Comparison of ENCODE assay signal across 27 mouse cellular contexts in genomic region chr8:91278060-91278459, GRCm38 (mm10). TPM values are rescaled to one million over a fixed set of nuclear protein-coding genes. Genes with fewer than 3 reads are reported as not detected.
A peak's percentile ranks its signal among the peaks of the same experiment; 100 is the strongest.
DNase-seq lines count a peak whose midpoint lies in the region; ATAC-seq and TF ChIP-seq lines count a peak whose summit lies in the region.
"Had no signal": no experiment of that assay in that cellular context is flagged by ENCODE, and none has a peak within 500 bp of the region (broad histone marks: within the 10 kb centered on the region; RNA-seq: fewer than 3 reads in every experiment).

No protein-coding gene starts in this region.

- H3K4me3 ChIP-seq in forebrain, embryonic 14.5 days (ENCODE audit: low read depth, low read length): no peak overlapping the region
- H3K4me3 ChIP-seq in forebrain, embryonic 13.5 days: no peak overlapping the region
- no peak overlapping the region for H3K4me3 ChIP-seq in forebrain, postnatal 0 days (ENCODE audit: low read depth, low read length)
- H3K4me3 ChIP-seq in forebrain, embryonic 11.5 days (ENCODE audit: low read depth, low read length): no peak overlapping the region
- H3K4me3 ChIP-seq: embryonic facial prominence, embryonic 12.5 days; heart, embryonic 12.5 days; heart, embryonic 15.5 days; hindbrain, embryonic 10.5 days; hindbrain, embryonic 13.5 days; intestine, embryonic 15.5 days had no signal

- H3K4me1 ChIP-seq in forebrain, embryonic 14.5 days (ENCODE audit: control insufficient read depth, insufficient read depth, low read length): no peaks in the 10 kb centered on the region
- H3K4me1 ChIP-seq in forebrain, embryonic 13.5 days: peaks cover 4% of the 10 kb centered on the region; the same call in 1 of the 2 replicates
- 0 out of 2 replicates have a peak, but pooled peaks cover 6% of the 10 kb centered on the region for H3K4me1 ChIP-seq in forebrain, postnatal 0 days (ENCODE audit: insufficient read depth)
- no peaks in the 10 kb centered on the region for H3K4me1 ChIP-seq in forebrain, embryonic 11.5 days (replicated peaks; ENCODE audit: control insufficient read depth, insufficient read depth, low read length)
- H3K4me1 ChIP-seq: heart, embryonic 12.5 days; heart, embryonic 15.5 days; hindbrain, embryonic 10.5 days; hindbrain, embryonic 13.5 days; intestine, embryonic 15.5 days had no signal

- 45% methylated on average over 5 of the region's 5 CpGs for WGBS in forebrain, embryonic 14.5 days
- whole genome bisulfite sequencing in forebrain, embryonic 13.5 days: 44% methylated on average over 5 of the region's 5 CpGs
- 34% methylated on average over 5 of the region's 5 CpGs for WGBS in forebrain, postnatal 0 days
- 79% methylated on average over 5 of the region's 5 CpGs for WGBS in forebrain, embryonic 11.5 days

- 0 out of 2 replicates have a peak overlapping the region, but pooled peaks have one; percentile 3 for H3K27ac ChIP-seq in forebrain, embryonic 14.5 days (ENCODE audit: low read depth, low read length)
- H3K27ac ChIP-seq in forebrain, embryonic 13.5 days: no peak overlapping the region
- H3K27ac ChIP-seq in forebrain, postnatal 0 days (ENCODE audit: low read depth, low read length): peak overlapping the region; percentile 50; the same call in 1 of the 2 replicates
- H3K27ac ChIP-seq in forebrain, embryonic 11.5 days (ENCODE audit: low read depth, low read length): no peak overlapping the region
- H3K27ac ChIP-seq: embryonic facial prominence, embryonic 12.5 days; heart, embryonic 15.5 days; hindbrain, embryonic 10.5 days; hindbrain, embryonic 13.5 days; intestine, embryonic 15.5 days had no signal

- H3K27me3 ChIP-seq in forebrain, embryonic 14.5 days (replicated peaks; ENCODE audit: control insufficient read depth, insufficient read depth, low read length): no peaks in the 10 kb centered on the region
- no peaks in the 10 kb centered on the region for H3K27me3 ChIP-seq in forebrain, embryonic 13.5 days
- no peaks in the 10 kb centered on the region for H3K27me3 ChIP-seq in forebrain, postnatal 0 days (ENCODE audit: insufficient read depth, low read length)
- H3K27me3 ChIP-seq in forebrain, embryonic 11.5 days (ENCODE audit: control insufficient read depth, insufficient read depth, low read length): no peaks in the 10 kb centered on the region
- H3K27me3 ChIP-seq: CH12.LX; embryonic facial prominence, embryonic 12.5 days; heart, embryonic 12.5 days; heart, embryonic 15.5 days; hindbrain, embryonic 13.5 days; intestine, embryonic 15.5 days; Patski had no signal

- TF ChIP-seq CTCF in forebrain, postnatal 0 days (IDR thresholded peaks at IDR 0.05; ENCODE audit: low read depth): no peak

- DNase-seq in forebrain, embryonic 14.5 days (ENCODE audit: low spot score): peak; percentile 17
- no peak for DNase-seq in forebrain, postnatal 0 days
- no peak for DNase-seq in forebrain, embryonic 11.5 days (ENCODE audit: low spot score)
- peak; percentile 24 for DNase-seq in brain, adult 2 months (ENCODE audit: low read depth, low spot score)
- DNase-seq in brain, embryonic 18.5 days (ENCODE audit: low read depth, low spot score): peak; percentile 14
- no peak for DNase-seq in right cerebral cortex, postnatal 14 days
- DNase-seq: adrenal gland, postnatal 10 days; adrenal gland, postnatal 36 days; B cell, adult 2 months; cerebellum, adult 18-20 months; cerebellum, adult 9-10 months; cerebellum, postnatal 14 days; gastrocnemius, postnatal 25 days; heart, adult 18-20 months; heart, postnatal 10 days; heart, postnatal 36 days; kidney, adult 11 months had no signal

- H3K9ac ChIP-seq in forebrain, embryonic 14.5 days (ENCODE audit: low read length): no peak overlapping the region
- H3K9ac ChIP-seq in forebrain, embryonic 13.5 days: no peak overlapping the region
- H3K9ac ChIP-seq in forebrain, postnatal 0 days: no peak overlapping the region
- no peak overlapping the region for H3K9ac ChIP-seq in forebrain, embryonic 11.5 days (ENCODE audit: low read length)
- H3K9ac ChIP-seq: embryonic facial prominence, embryonic 12.5 days; heart, embryonic 12.5 days; heart, embryonic 15.5 days; hindbrain, embryonic 13.5 days; intestine, embryonic 15.5 days had no signal

- H3K9me3 ChIP-seq in forebrain, embryonic 14.5 days (replicated peaks; ENCODE audit: control insufficient read depth, low read length): no peaks in the 10 kb centered on the region
- H3K9me3 ChIP-seq in forebrain, embryonic 13.5 days (replicated peaks): 0 out of 2 replicates have a peak, but pooled peaks cover 5% of the 10 kb centered on the region
- no peaks in the 10 kb centered on the region for H3K9me3 ChIP-seq in forebrain, postnatal 0 days (ENCODE audit: low read length)
- no peaks in the 10 kb centered on the region; the same call in 1 of the 2 replicates for H3K9me3 ChIP-seq in forebrain, embryonic 11.5 days (ENCODE audit: control insufficient read depth, low read length)
- H3K9me3 ChIP-seq: embryonic facial prominence, embryonic 12.5 days; heart, embryonic 15.5 days; hindbrain, embryonic 13.5 days; intestine, embryonic 15.5 days had no signal

- H3K36me3 ChIP-seq in forebrain, embryonic 14.5 days (ENCODE audit: control insufficient read depth, insufficient read depth, low read length): peaks cover 7% of the 10 kb centered on the region; the same call in 1 of the 2 replicates
- peaks cover 12% of the 10 kb centered on the region for H3K36me3 ChIP-seq in forebrain, embryonic 13.5 days (ENCODE audit: poor library complexity, severe bottlenecking)
- no peaks in the 10 kb centered on the region; the same call in 1 of the 2 replicates for H3K36me3 ChIP-seq in forebrain, postnatal 0 days (ENCODE audit: insufficient read depth)
- no peaks in the 10 kb centered on the region for H3K36me3 ChIP-seq in forebrain, embryonic 11.5 days (ENCODE audit: control insufficient read depth, insufficient read depth, low read length)
- H3K36me3 ChIP-seq: embryonic facial prominence, embryonic 12.5 days; heart, embryonic 15.5 days; intestine, embryonic 15.5 days had no signal

- ATAC-seq in forebrain, embryonic 14.5 days: no peak
- no peak for ATAC-seq in forebrain, embryonic 13.5 days
- peak; percentile 51; the same call in 1 of the 2 replicates for ATAC-seq in forebrain, postnatal 0 days
- ATAC-seq in forebrain, embryonic 11.5 days (replicated peaks; ENCODE audit: low FRiP score): no peak
- ATAC-seq: hindbrain, embryonic 16.5 days; intestine, embryonic 15.5 days; Patski had no signal

- H3K4me2 ChIP-seq in forebrain, embryonic 14.5 days (ENCODE audit: low read length): no peak overlapping the region
- H3K4me2 ChIP-seq in forebrain, embryonic 13.5 days: no peak overlapping the region
- H3K4me2 ChIP-seq in forebrain, postnatal 0 days (ENCODE audit: low read depth): no peak overlapping the region
- H3K4me2 ChIP-seq in forebrain, embryonic 11.5 days (ENCODE audit: low read depth, low read length, severe bottlenecking): no peak overlapping the region
- H3K4me2 ChIP-seq: embryonic facial prominence, embryonic 12.5 days; heart, embryonic 12.5 days; heart, embryonic 15.5 days; hindbrain, embryonic 13.5 days; intestine, embryonic 15.5 days had no signal

RNA-seq across cellular contexts. Expression of gene Rpgrip1l, which starts 35.0 kb away (rescaled TPM):
- polyA plus RNA-seq in forebrain, embryonic 14.5 days (2014; fragmentation: Nextera tagmentation; extraction: Ambion mirVana): 14.7 and 16.1 TPM in 2 replicates
- 11.4 and 15.7 TPM in 2 replicates for polyA plus RNA-seq in forebrain, embryonic 13.5 days (2015; fragmentation: Nextera tagmentation; extraction: Ambion mirVana)
- total RNA-seq in forebrain, postnatal 0 days (2014; rRNA removed): 9.1 and 9.6 TPM in 2 replicates
- polyA plus RNA-seq in forebrain, postnatal 0 days (2015; fragmentation: Nextera tagmentation; extraction: Ambion mirVana): 9.1 and 9.6 TPM in 2 replicates
- 10.4 and 13.7 TPM in 2 replicates for polyA plus RNA-seq in forebrain, embryonic 11.5 days (2014; fragmentation: Nextera tagmentation; extraction: Ambion mirVana)

RNA-seq across cellular contexts. Expression of gene Fto, which starts 35.3 kb away (rescaled TPM):
- polyA plus RNA-seq in forebrain, embryonic 14.5 days (2014; fragmentation: Nextera tagmentation; extraction: Ambion mirVana): 103 and 111 TPM in 2 replicates
- polyA plus RNA-seq in forebrain, embryonic 13.5 days (2015; fragmentation: Nextera tagmentation; extraction: Ambion mirVana): 90.1 and 104 TPM in 2 replicates
- total RNA-seq in forebrain, postnatal 0 days (2014; rRNA removed): 58.6 and 86.8 TPM in 2 replicates
- polyA plus RNA-seq in forebrain, postnatal 0 days (2015; fragmentation: Nextera tagmentation; extraction: Ambion mirVana): 103 and 122 TPM in 2 replicates
- 109 and 111 TPM in 2 replicates for polyA plus RNA-seq in forebrain, embryonic 11.5 days (2014; fragmentation: Nextera tagmentation; extraction: Ambion mirVana)

Comparison
In these comparisons a context has a peak if more than half of its experiments do, and no peak if none do; other contexts are left out.
1. DNase-seq: peak in forebrain, embryonic 14.5 days (single experiment), brain, adult 2 months (single experiment) and brain, embryonic 18.5 days (single experiment); none in forebrain, postnatal 0 days (single experiment), forebrain, embryonic 11.5 days (single experiment) and right cerebral cortex, postnatal 14 days (single experiment).
2. H3K27ac ChIP-seq: peak in forebrain, embryonic 14.5 days (single experiment) and forebrain, postnatal 0 days (single experiment); none in forebrain, embryonic 13.5 days (single experiment) and forebrain, embryonic 11.5 days (single experiment).